Mouse (Mus musculus) kidney, postnatal 4 days (tissue): ENCODE measurements at regions not wholly inside any gene's neighbourhood (a gene's known extent, or its start where the extent isn't known, plus 50 kb on each side); places are given as distances from the start of the nearest gene placed in this dataset.

ENCODE experiments used
- DNase-seq, 2 experiments: peaks; one replicate each; pipeline ENCODE4 v3.0.0; 2021; ENCODE audit warnings: mixed read lengths in 2 of 2

GRCm38 (mm10) chr15:59214096-59214495, 325.0 kb downstream of the Gm49356 start:
- no peak for DNase-seq

GRCm38 (mm10) chr15:59215239-59215638, 326.1 kb downstream of the Gm49356 start:
- DNase-seq: no peak

- DNase-seq: no peak
These were observed 328.4 kb downstream of the Gm49356 start for GRCm38 (mm10) chr15:59217481-59217880.

GRCm38 (mm10) chr15:59218916-59219315, 329.8 kb downstream of the Gm49356 start:
- no peak for DNase-seq

GRCm38 (mm10) chr15:59225637-59226036, 336.5 kb downstream of the Gm49356 start:
- no peak for DNase-seq

GRCm38 (mm10) chr15:59227293-59227692, 338.2 kb downstream of the Gm49356 start:
- no peak for DNase-seq

GRCm38 (mm10) chr15:59230536-59230935, 341.4 kb downstream of the Gm49356 start:
- no peak for DNase-seq

GRCm38 (mm10) chr15:59231703-59232102, 342.6 kb downstream of the Gm49356 start:
- DNase-seq: no peak

GRCm38 (mm10) chr15:59232290-59232689, 343.2 kb downstream of the Gm49356 start:
- DNase-seq: no peak

GRCm38 (mm10) chr15:59237446-59238161, 348.5 kb downstream of the Gm49356 start:
- no peak for DNase-seq

GRCm38 (mm10) chr15:59241752-59242151, 352.7 kb downstream of the Gm49356 start:
- no peak for DNase-seq

- DNase-seq: peak; percentile 40 to 64
These were observed 357.0 kb downstream of the Gm49356 start for GRCm38 (mm10) chr15:59245927-59246649.

- DNase-seq: peak in 1 of 2 experiments; percentile 15
These were observed 359.6 kb downstream of the Gm49356 start for GRCm38 (mm10) chr15:59248477-59249260.

- DNase-seq: peak in 1 of 2 experiments; percentile 23
These were observed 372.3 kb downstream of the Gm49356 start for GRCm38 (mm10) chr15:59261380-59261779.

GRCm38 (mm10) chr15:59262380-59262779, 373.3 kb downstream of the Gm49356 start:
- no peak for DNase-seq

GRCm38 (mm10) chr15:59263433-59264328, 374.6 kb downstream of the Gm49356 start:
- DNase-seq: peak; percentile 63 to 75
